Mouse (Mus musculus) neural tube, embryonic 15.5 days (tissue): ENCODE measurements around the gene Dmtf1. TPM values are rescaled to one million over a fixed set of nuclear protein-coding genes. Genes with fewer than 3 reads are reported as not detected.
"Not testable (repeated sequence)": the region's sequence is repeated elsewhere in the genome, so short reads cannot be mapped to it uniquely, and the experiment has no call there.

ENCODE experiments used
- ATAC-seq: fragments of 200-750 bp; cut with Nextera tagmentation; 2 replicates; pipeline ENCODE4 v1.8.0; 2017; ENCODE audit warnings: mild to moderate bottlenecking, moderate TSS enrichment, moderate library complexity; ENCODE audit not compliant: low FRiP score
- H3K27ac ChIP-seq: fragments of 300-500 bp; sonication (generic); replicated peaks from 2 replicates; pipeline ENCODE4 v1.5.1; 2015; ENCODE audit warnings: mild to moderate bottlenecking, inconsistent platforms
- H3K27me3 ChIP-seq: fragments of 300-500 bp; sonication (generic); replicated peaks from 2 replicates; pipeline ENCODE4 v1.6.1; 2015; ENCODE audit warnings: inconsistent platforms
- H3K36me3 ChIP-seq: fragments of 300-500 bp; sonication (generic); 2 replicates; pipeline ENCODE4 v1.6.1; 2015; ENCODE audit warnings: inconsistent platforms
- H3K4me1 ChIP-seq: fragments of 300-500 bp; sonication (generic); 2 replicates; pipeline ENCODE4 v1.6.1; 2015; ENCODE audit warnings: inconsistent platforms
- H3K4me2 ChIP-seq: fragments of 300-500 bp; sonication (generic); 2 replicates; pipeline ENCODE4 v1.6.1; 2015; ENCODE audit warnings: inconsistent platforms, mild to moderate bottlenecking, moderate library complexity
- H3K4me3 ChIP-seq: fragments of 300-500 bp; sonication (generic); replicated peaks from 2 replicates; pipeline ENCODE4 v1.5.1; 2015; ENCODE audit warnings: mild to moderate bottlenecking, inconsistent platforms
- H3K9ac ChIP-seq: fragments of 300-500 bp; sonication (generic); replicated peaks from 2 replicates; pipeline ENCODE4 v1.6.1; 2015; ENCODE audit warnings: mild to moderate bottlenecking, inconsistent platforms
- H3K9me3 ChIP-seq: fragments of 300-500 bp; sonication (generic); replicated peaks from 2 replicates; pipeline ENCODE4 v1.6.1; 2016; ENCODE audit warnings: inconsistent platforms
- WGBS: fragments of 180-500 bp; shearing (Covaris S2); methylation state at CpG from one replicate; pipeline ENCODE4 v1.1.7; 2015; ENCODE audit warnings: mixed read lengths; 5-methylcytosine and 5-hydroxymethylcytosine counted together
- polyA plus RNA-seq: library from polyadenylated mRNA; unstranded; fragments of >200 nt; fragmentation: Nextera tagmentation; extraction: Ambion mirVana; gene quantifications from 2 replicates; pipeline ENCODE4 v1.2.1, GENCODE M21; 2015

The Dmtf1 gene
- 49.7 and 52.7 TPM in 2 replicates for polyA plus RNA-seq

DNA sequence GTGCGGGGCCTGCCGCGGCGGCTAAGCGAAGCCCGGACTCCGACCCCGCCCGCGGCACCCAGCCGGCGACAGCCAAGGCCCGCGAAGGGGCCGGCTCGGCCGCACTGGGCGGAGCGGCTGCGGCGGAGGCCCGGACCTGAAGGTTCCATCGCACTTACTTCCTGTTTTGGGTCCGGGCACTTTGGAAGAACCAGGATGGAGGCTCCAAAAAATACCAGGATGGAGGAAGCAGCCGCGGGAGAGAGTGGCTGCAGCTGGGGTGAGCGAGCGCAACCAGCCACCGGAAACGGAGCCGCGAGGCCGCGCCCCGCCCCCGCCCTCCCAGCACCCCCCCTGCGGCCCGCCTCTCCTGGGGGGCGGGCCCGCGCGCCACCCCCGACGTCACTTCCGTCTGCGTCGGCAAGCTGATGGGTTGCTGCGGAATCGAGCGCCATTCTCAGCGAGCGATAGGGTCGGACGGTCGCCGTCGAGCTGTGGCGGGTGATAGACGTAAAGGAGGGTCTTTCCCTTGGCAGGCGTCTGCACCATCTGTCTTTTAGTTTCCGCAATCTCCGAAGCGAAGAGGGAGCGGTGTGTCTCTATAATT, at the start of gene Dmtf1:
Gene Dmtf1, minus strand, starts transcription at position 321 of the 586 bp plus-strand sequence.
- Histone ChIP-seq H3K27ac (peak within 1 kb of the TSS; percentile 100), H3K4me1 (peaks cover 22% of the 10 kb centered on the region), H3K9me3 (no peaks in the 10 kb centered on the region), H3K4me2 (peak within 1 kb of the TSS; percentile 62), H3K27me3 (no peaks in the 10 kb centered on the region), H3K4me3 (peak within 1 kb of the TSS; percentile 85), H3K36me3 (no peaks in the 10 kb centered on the region), H3K9ac (peak within 1 kb of the TSS; percentile 97)
- peak; percentile 96 for ATAC-seq
- under 1% methylated on average over 60 of the region's 64 CpGs for WGBS

- Histone ChIP-seq H3K4me3 (no peak overlapping the region), H3K9ac (no peak overlapping the region), H3K36me3 (no peaks in the 10 kb centered on the region), H3K27me3 (no peaks in the 10 kb centered on the region), H3K4me2 (no peak overlapping the region), H3K9me3 (no peaks in the 10 kb centered on the region), H3K27ac (no peak overlapping the region), H3K4me1 (no peaks in the 10 kb centered on the region)
- 81% methylated on average over 1 of the region's 1 CpGs for WGBS
- ATAC-seq, result no peak
Measured at GRCm38 (mm10) chr5:9186467-9186866, 24.9 kb upstream of the Dmtf1 start.

DNA sequence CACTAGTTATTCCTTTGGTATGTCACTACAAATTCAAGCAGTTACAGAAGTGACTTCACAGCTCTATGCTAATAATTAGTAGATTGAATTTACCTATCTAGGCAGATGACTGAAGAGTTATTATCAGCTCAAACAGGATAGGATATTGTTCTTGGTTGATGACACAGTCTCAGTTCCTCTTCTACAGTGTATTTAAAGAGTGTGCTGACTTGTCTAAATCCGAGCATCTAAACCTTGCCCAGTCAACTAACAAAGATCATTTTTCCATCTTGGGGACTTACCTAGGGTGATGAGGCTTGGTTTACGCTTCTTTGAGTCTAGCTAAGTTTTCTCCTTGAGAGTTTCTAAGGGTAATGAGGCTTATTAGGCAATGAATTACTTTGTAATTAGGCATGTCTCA, 11.7 kb upstream of the Dmtf1 start:
- 81% methylated on average over 2 of the region's 2 CpGs for WGBS
- Histone ChIP-seq H3K27me3 (no peaks in the 10 kb centered on the region), H3K9me3 (no peaks in the 10 kb centered on the region), H3K36me3 (no peaks in the 10 kb centered on the region), H3K9ac (no peak overlapping the region), H3K4me2 (no peak overlapping the region), H3K27ac (no peak overlapping the region), H3K4me1 (no peaks in the 10 kb centered on the region), H3K4me3 (no peak overlapping the region)
- no peak for ATAC-seq

- H3K36me3 ChIP-seq, H3K9me3 ChIP-seq, H3K4me1 ChIP-seq, H3K4me2 ChIP-seq, H3K4me3 ChIP-seq, H3K9ac ChIP-seq, H3K27ac ChIP-seq, H3K27me3 ChIP-seq: not testable (repeated sequence)
- ATAC-seq, result peak; percentile 83
- 72% methylated on average over 5 of the region's 5 CpGs for WGBS
Measured at GRCm38 (mm10) chr5:9169328-9170005, 7.9 kb upstream of the Dmtf1 start.

- no peak overlapping the region for H3K4me2 ChIP-seq
- no peaks in the 10 kb centered on the region for H3K36me3 ChIP-seq
- H3K9ac ChIP-seq, result no peak overlapping the region
- 79% methylated on average over 8 of the region's 8 CpGs for WGBS
- no peaks in the 10 kb centered on the region for H3K27me3 ChIP-seq
- H3K4me3 ChIP-seq, result no peak overlapping the region
- H3K27ac ChIP-seq, result no peak overlapping the region
- no peak for ATAC-seq
- H3K9me3 ChIP-seq, result no peaks in the 10 kb centered on the region
- H3K4me1 ChIP-seq, result peaks cover 7% of the 10 kb centered on the region
Measured at GRCm38 (mm10) chr5:9166366-9166765, 4.8 kb upstream of the Dmtf1 start.

- H3K4me2 ChIP-seq, H3K27me3 ChIP-seq, H3K4me1 ChIP-seq, H3K36me3 ChIP-seq, H3K9me3 ChIP-seq, ATAC-seq, H3K9ac ChIP-seq, H3K4me3 ChIP-seq, H3K27ac ChIP-seq: not testable (repeated sequence)
- 85% methylated on average over 10 of the region's 10 CpGs for WGBS
Measured at GRCm38 (mm10) chr5:9165151-9165550, 3.6 kb upstream of the Dmtf1 start.

DNA sequence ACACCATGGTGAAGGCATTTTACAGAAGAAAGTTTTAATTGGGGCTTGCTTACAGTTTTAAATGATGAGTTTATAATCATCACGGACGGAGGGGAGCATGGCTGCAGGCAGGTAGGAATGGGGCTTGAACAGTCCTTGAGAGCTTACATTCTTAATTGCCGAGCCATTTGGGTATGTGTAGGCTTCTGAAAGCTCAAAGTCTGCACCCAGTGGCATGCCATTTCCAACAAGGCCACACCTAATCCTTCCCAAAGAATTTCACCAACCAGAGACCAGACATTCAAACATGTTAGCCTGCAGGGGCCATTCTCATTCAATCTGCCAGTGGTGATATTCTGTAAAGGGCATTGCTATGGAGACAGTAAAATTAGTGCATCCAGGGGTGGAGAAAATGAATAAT, 1.8 kb upstream of the Dmtf1 start:
- 94% methylated on average over 3 of the region's 3 CpGs for WGBS

DNA sequence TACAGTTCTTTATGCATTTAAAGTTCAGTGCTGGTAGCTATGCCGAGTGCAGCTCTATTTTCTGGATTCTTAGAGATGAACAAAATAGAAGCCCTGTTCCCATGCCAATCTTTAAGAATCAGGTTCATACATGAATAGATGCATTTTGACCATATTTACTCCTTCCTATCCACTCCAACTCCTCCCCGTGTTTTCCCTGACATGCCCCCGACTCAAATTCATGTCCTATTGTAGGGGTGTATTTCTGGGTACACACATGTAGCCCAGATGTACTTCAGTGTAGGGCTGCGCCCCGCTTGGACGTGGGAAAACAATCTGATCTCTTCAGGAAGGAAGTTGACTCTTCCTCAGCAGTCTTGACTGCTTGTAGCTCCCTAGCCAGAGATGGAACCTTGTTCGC, 512 bp upstream of the Dmtf1 start:
- Histone ChIP-seq H3K9me3 (no peaks in the 10 kb centered on the region), H3K36me3 (no peaks in the 10 kb centered on the region), H3K4me3 (peak overlapping the region; percentile 85), H3K4me2 (peak overlapping the region; percentile 60), H3K27ac (peak overlapping the region; percentile 100), H3K27me3 (no peaks in the 10 kb centered on the region), H3K9ac (peak overlapping the region; percentile 54), H3K4me1 (peaks cover 18% of the 10 kb centered on the region)
- peak; percentile 33 for ATAC-seq
- WGBS, result 20% methylated on average over 7 of the region's 7 CpGs

More for the DNA sequence above, 1.8 kb upstream of the Dmtf1 start:
- Histone ChIP-seq H3K4me1 (peaks cover 13% of the 10 kb centered on the region), H3K4me3 (no peak overlapping the region), H3K4me2 (no peak overlapping the region), H3K9me3 (no peaks in the 10 kb centered on the region), H3K9ac (no peak overlapping the region), H3K36me3 (no peaks in the 10 kb centered on the region), H3K27ac (no peak overlapping the region), H3K27me3 (no peaks in the 10 kb centered on the region)
- no peak for ATAC-seq

DNA sequence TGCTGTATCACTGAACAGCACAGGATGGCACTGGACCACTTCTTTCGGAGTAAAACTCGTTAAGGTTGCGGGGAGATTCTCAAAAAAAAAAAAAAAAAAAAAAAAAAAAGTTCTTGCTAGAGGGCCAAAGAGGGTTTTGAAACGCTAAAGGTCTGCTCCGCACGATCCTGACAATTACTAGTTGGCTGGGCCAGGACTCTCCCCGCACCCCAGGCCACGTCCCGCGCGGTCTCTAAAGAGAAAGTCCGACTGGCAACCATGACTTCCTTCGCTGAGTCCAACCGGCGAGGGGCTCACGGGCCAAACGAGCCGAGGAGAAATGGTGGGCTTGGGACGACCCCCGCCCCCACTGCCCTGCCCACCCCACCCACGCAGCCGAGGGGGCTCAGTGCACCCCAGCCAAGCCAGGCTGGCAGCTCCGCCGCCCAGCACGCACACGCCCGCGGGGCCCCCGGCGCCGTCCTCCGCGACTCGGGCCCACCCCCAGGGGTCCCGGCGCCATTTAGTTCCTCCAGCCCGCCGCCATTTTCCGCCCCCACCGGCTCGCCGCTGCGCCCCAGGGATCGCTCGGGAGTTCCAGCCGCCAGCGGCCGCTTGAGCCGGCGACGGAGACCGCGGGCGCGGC, 633 bp downstream of the Dmtf1 start:
- Histone ChIP-seq H3K4me1 (peaks cover 22% of the 10 kb centered on the region), H3K9ac (peak overlapping the region; percentile 97), H3K4me2 (peak overlapping the region; percentile 62), H3K27ac (peak overlapping the region; percentile 100), H3K27me3 (no peaks in the 10 kb centered on the region), H3K9me3 (no peaks in the 10 kb centered on the region), H3K4me3 (peak overlapping the region; percentile 85), H3K36me3 (no peaks in the 10 kb centered on the region)
- peak; percentile 81 for ATAC-seq
- whole genome bisulfite sequencing, result under 1% methylated on average over 46 of the region's 55 CpGs

DNA sequence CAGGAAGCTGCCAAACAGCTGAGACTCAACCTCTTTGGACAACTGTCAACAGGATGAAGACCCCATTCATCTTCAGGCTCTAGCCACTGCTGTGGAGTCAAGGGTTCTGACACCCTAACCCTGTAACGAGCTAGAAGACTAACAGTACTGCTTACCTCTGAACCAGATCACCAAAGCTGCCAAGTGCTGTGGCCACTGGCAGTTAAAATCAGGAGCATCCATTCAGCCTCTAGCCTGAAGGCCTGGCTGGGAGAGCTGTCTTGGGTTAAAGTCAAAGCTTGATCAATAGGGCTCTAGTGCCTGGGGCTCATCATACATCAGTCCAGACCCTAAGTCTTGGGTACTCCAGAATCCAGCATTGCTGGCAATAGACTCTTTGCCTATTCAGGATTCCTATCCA, 4.2 kb downstream of the Dmtf1 start:
- no peaks in the 10 kb centered on the region for H3K9me3 ChIP-seq
- no peak overlapping the region for H3K4me2 ChIP-seq
- peaks cover 18% of the 10 kb centered on the region for H3K4me1 ChIP-seq
- H3K36me3 ChIP-seq, result no peaks in the 10 kb centered on the region
- H3K9ac ChIP-seq, result no peak overlapping the region
- H3K27ac ChIP-seq, result no peak overlapping the region
- H3K4me3 ChIP-seq, result no peak overlapping the region
- 80% methylated on average over 1 of the region's 1 CpGs for WGBS
- no peak for ATAC-seq
- H3K27me3 ChIP-seq, result no peaks in the 10 kb centered on the region

DNA sequence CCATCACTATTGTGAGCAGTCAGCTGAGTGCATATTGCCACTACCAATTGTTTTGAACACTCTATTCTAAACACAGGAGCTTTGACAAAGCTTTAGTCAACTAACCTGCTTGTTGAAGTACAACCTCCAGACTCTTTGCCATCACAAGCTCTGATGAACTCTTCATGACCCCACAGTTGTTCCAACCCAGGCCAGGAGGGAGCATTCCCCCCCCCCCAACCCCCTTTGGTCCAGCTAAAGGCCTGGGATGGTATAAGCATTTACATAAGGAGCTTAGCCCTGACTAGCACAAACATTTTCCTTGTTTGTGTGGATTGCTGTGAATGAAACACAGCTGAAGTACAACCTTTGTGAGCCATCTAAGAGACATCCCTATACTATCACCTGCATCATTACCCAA, 4.8 kb downstream of the Dmtf1 start:
- Histone ChIP-seq H3K9ac (no peak overlapping the region), H3K36me3 (no peaks in the 10 kb centered on the region), H3K27ac (no peak overlapping the region), H3K27me3 (no peaks in the 10 kb centered on the region), H3K9me3 (no peaks in the 10 kb centered on the region), H3K4me2 (no peak overlapping the region), H3K4me1 (peaks cover 16% of the 10 kb centered on the region), H3K4me3 (no peak overlapping the region)
- no peak for ATAC-seq

DNA sequence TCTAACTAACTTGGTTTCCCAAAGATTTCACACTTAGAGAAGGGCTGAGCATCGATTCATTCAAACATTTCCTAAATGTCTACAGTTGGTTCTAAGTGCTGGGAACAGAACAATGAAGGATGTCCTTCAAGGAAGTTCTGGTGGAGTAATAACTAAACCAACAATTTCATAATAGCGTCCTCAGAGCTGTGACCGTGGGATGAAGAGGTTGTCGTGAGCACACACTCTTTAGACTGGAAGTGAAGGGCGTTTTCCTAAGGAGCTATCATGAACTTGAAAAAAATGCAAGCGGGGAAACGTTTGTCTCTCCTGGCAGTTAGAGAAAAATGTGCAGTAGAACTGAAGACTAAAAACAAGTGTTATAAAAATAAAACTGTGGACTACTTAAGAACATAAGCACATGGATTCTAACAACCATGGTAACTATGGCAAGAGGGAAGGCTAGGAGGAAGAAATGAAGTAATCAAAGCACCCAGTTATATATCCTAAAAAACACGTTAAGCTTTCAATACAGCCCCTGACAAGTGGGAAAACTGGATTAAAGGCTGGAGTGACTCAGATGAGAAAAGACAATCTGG, 12.2 kb downstream of the Dmtf1 start:
- peaks cover 36% of the 10 kb centered on the region for H3K36me3 ChIP-seq
- H3K27me3 ChIP-seq, result no peaks in the 10 kb centered on the region
- no peak for ATAC-seq
- 94% methylated on average over 8 of the region's 8 CpGs for WGBS
- no peak overlapping the region for H3K4me3 ChIP-seq
- H3K9me3 ChIP-seq, result no peaks in the 10 kb centered on the region
- H3K4me1 ChIP-seq, result no peaks in the 10 kb centered on the region
- H3K4me2 ChIP-seq, result no peak overlapping the region
- H3K9ac ChIP-seq, result no peak overlapping the region
- no peak overlapping the region for H3K27ac ChIP-seq
